Mouse (Mus musculus) megakaryocyte, embryonic 14.5 days (primary cell): ENCODE data around the gene Frmd6.

Experiments used
- FLI1 ChIP-seq: IDR thresholded peaks from 2 replicates; pipeline ENCODE4 v1.6.1; 2012; ENCODE audit warnings: low read length, inconsistent platforms, mixed read lengths
- GATA1 ChIP-seq: IDR thresholded peaks from 3 replicates; pipeline ENCODE4 v1.6.1; 2012; ENCODE audit warnings: mixed read lengths, low read length, inconsistent platforms, borderline replicate concordance

DNA sequence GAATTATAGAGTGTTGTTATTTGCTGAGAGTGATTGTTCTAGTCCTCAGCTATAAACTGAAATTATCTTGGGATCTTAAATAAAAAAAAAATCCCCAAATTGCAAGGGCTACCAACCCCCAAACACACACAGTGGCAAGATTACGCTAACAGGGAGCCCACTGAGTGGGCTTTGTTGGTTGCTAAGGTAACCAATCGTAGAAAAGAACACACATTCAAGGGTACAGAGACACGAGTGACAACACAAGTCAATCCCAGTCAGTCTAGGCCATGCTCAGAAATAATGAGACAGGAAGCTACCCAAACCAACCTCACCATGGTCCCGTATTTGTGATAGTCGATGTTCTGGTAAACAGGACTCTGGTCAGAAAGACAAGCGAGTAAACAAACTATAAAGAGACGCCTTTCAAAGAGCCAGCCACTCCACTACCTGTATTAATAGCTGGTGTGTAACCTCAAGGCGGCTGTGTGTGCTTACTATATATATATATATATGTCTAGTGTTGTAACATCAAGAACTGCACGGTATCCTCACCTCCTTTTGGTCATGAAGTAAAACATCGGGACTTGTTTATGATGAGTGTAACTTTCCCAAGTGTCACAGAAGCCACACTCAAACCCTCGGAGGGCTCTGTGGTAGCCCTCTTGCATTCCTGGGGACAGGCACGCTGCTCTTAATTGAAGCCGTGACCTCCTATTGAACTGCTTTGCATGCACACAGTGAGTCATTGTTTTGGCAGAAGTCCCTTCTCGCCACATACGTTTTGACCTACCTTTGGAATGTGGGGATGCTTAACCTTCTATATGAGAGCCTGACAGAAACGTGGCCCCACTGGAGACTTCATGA lies 30.5 kb upstream of the Frmd6 start:
- TF ChIP-seq GATA1 (no peak), FLI1 (no peak)
